30 mouse cellular contexts compared by ENCODE assay signal in the genomic region with DNA sequence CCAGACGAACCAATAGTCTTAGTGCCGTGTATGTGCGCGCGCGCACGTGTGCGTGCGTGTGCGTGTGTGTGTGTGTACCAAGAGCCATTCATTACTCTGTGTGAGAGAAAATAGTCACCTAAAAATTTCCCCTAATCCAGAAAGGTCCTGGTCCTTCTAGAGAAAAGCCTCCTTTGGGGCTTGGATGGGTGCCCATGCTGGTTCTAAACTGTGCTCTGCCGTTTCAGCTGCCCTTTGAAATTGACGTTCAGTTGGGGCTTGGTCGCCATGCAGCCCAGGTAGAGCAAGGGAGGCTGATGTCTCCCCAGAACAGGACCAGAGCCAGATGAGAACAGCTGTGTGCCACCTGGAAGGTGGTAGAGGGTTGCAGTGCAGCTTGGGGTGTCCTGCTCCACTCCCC. TPM values are rescaled to one million over a fixed set of nuclear protein-coding genes. Genes with fewer than 3 reads are reported as not detected.
"Had no signal": no experiment of that assay in that cellular context is flagged by ENCODE, and none has a peak within 500 bp of the region (broad histone marks: within the 10 kb centered on the region; RNA-seq: fewer than 3 reads in every experiment).

No protein-coding gene starts in this region.

- H3K36me3 ChIP-seq: heart, embryonic 13.5 days; heart, embryonic 15.5 days; hindbrain, embryonic 10.5 days; hindbrain, embryonic 12.5 days; intestine, embryonic 15.5 days; kidney, embryonic 15.5 days; limb, embryonic 13.5 days; limb, embryonic 15.5 days; liver, embryonic 12.5 days had no signal

- H3K9ac ChIP-seq: heart, embryonic 13.5 days; heart, embryonic 15.5 days; hindbrain, embryonic 12.5 days; hindbrain, embryonic 14.5 days; intestine, embryonic 15.5 days; kidney, embryonic 15.5 days; limb, embryonic 13.5 days; limb, embryonic 15.5 days; liver, embryonic 12.5 days; liver, embryonic 14.5 days had no signal

- H3K27ac ChIP-seq: heart, adult 2 months; heart, embryonic 13.5 days; heart, embryonic 15.5 days; hindbrain, embryonic 10.5 days; hindbrain, embryonic 12.5 days; hindbrain, embryonic 14.5 days; intestine, embryonic 15.5 days; kidney, embryonic 15.5 days; kidney, postnatal 0 days; limb, embryonic 13.5 days; limb, embryonic 15.5 days; liver, embryonic 12.5 days; liver, embryonic 14.5 days had no signal

- ATAC-seq: inflammation-experienced regulatory T-cells, adult 6 months; intestine, embryonic 15.5 days; intestine, postnatal 0 days; liver, embryonic 12.5 days had no signal

- H3K9me3 ChIP-seq: heart, embryonic 13.5 days; heart, embryonic 15.5 days; hindbrain, embryonic 10.5 days; hindbrain, embryonic 12.5 days; intestine, embryonic 15.5 days; kidney, embryonic 15.5 days; limb, embryonic 13.5 days; limb, embryonic 15.5 days; liver, embryonic 12.5 days had no signal

- H3K27me3 ChIP-seq: hindbrain, embryonic 12.5 days had no signal

- H3K4me2 ChIP-seq: heart, embryonic 11.5 days; heart, embryonic 13.5 days; heart, embryonic 15.5 days; hindbrain, embryonic 12.5 days; hindbrain, embryonic 14.5 days; intestine, embryonic 15.5 days; kidney, embryonic 15.5 days; limb, embryonic 13.5 days; limb, embryonic 15.5 days; liver, embryonic 12.5 days had no signal

- H3K4me1 ChIP-seq: heart, embryonic 15.5 days; intestine, embryonic 15.5 days; kidney, embryonic 15.5 days; liver, embryonic 12.5 days had no signal

- DNase-seq: gastrocnemius, postnatal 14 days; gastrocnemius, postnatal 36 days; heart, adult 11 months; heart, adult 2 months; heart, postnatal 4 days; kidney, adult 18-20 months; kidney, adult 8-10 months; kidney, postnatal 14 days; kidney, postnatal 36 days; layer of hippocampus, adult 9-11 months; layer of hippocampus, postnatal 36 days; left cerebral cortex, postnatal 4 days had no signal

- H3K4me3 ChIP-seq: heart, adult 2 months; heart, embryonic 13.5 days; heart, embryonic 15.5 days; hindbrain, embryonic 10.5 days; hindbrain, embryonic 12.5 days; intestine, embryonic 15.5 days; kidney, embryonic 15.5 days; limb, embryonic 13.5 days; limb, embryonic 15.5 days; liver, embryonic 12.5 days had no signal

RNA-seq across cellular contexts. Expression of gene Mpped1, which starts 17.8 kb away (rescaled TPM):
- polyA plus RNA-seq: heart, adult 2 months; heart, postnatal 0 days; inflammation-experienced regulatory T-cells, adult 6 months; large intestine, adult 2 months; liver, embryonic 16.5 days had no signal

RNA-seq across cellular contexts. Expression of gene Scube1, which starts 36.7 kb away (rescaled TPM):
- polyA plus RNA-seq: inflammation-experienced regulatory T-cells, adult 6 months had no signal
